ENCODE assay signal across 9 mouse cellular contexts in the genomic region with DNA sequence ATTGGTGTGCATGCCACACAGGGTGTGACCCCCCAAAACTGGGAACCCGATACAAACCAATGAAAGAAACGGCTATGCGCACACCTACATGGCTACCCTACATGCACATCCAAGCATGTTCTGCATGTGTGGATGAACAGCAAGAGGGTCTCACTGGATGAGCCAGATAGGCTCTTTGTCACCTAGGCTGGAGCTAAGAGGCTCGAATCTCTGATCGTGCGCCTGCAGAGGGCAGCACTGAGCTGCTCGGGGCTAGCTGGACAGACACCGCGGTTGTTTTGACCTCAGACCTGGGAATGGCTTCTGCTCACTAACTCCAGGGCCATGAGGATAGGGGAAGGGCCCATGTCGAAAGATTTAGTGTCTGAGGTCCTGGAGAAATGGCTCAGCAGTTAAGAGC. TPM values are rescaled to one million over a fixed set of nuclear protein-coding genes. Genes with fewer than 3 reads are reported as not detected.
A peak's percentile ranks its signal among the peaks of the same experiment; 100 is the strongest.
DNase-seq lines count a peak whose midpoint lies in the region; ATAC-seq and TF ChIP-seq lines count a peak whose summit lies in the region.
"Had no signal": no experiment of that assay in that cellular context is flagged by ENCODE, and none has a peak within 500 bp of the region (broad histone marks: within the 10 kb centered on the region; RNA-seq: fewer than 3 reads in every experiment).

No protein-coding gene starts in this region.

- no peak overlapping the region for H3K27ac ChIP-seq in neural tube, embryonic 15.5 days (replicated peaks)
- H3K27ac ChIP-seq in kidney, embryonic 14.5 days (ENCODE audit: low read depth, low read length), result no peak overlapping the region
- no peak overlapping the region for H3K27ac ChIP-seq in liver, embryonic 14.5 days
- H3K27ac ChIP-seq: embryonic facial prominence, embryonic 15.5 days had no signal

- no peak; the same call in 1 of the 2 replicates for ATAC-seq in neural tube, embryonic 15.5 days (ENCODE audit: low FRiP score)
- ATAC-seq in kidney, embryonic 14.5 days (ENCODE audit: low FRiP score, low TSS enrichment), result peak; percentile 59; the same call in 1 of the 2 replicates
- no peak for ATAC-seq in liver, embryonic 14.5 days (ENCODE audit: insufficient read depth)
- ATAC-seq in neutrophil, adult 5-6 weeks (ENCODE audit: extremely low read depth, insufficient number of reproducible peaks, low FRiP score, poor library complexity, severe bottlenecking), result 0 out of 2 replicates have a peak, but pooled peaks have one; percentile 27

- no peak for TF ChIP-seq EP300 in liver, embryonic 14.5 days (IDR thresholded peaks at IDR 0.05; ENCODE audit: low read depth)

- DNase-seq in neural tube, embryonic 10.5 days (ENCODE audit: extremely low spot score, low spot score), result peak; percentile 84
- DNase-seq in cerebellum, postnatal 36 days, result peak; percentile 74
- peak; percentile 45 for DNase-seq in gastrocnemius, postnatal 25 days
- DNase-seq in liver, embryonic 14.5 days (ENCODE audit: low read depth in 3 of 3, low spot score in 3 of 3), result peak; percentile 30 to 50 (median 37)
- peak; percentile 50 for DNase-seq in testis, postnatal 14 days (ENCODE audit: low spot score)

- TF ChIP-seq CTCF in liver, embryonic 14.5 days (IDR thresholded peaks at IDR 0.05; ENCODE audit: low read depth), result peak; percentile 96

- 22% methylated on average over 10 of the region's 10 CpGs for WGBS in neural tube, embryonic 15.5 days
- WGBS in kidney, embryonic 14.5 days, result 24% methylated on average over 10 of the region's 10 CpGs
- WGBS in liver, embryonic 14.5 days (ENCODE audit: insufficient replicate concordance), result 20% methylated on average over 10 of the region's 10 CpGs

- no peak overlapping the region for H3K4me2 ChIP-seq in neural tube, embryonic 15.5 days
- H3K4me2 ChIP-seq in kidney, embryonic 14.5 days (replicated peaks; ENCODE audit: low read depth, low read length), result no peak overlapping the region
- no peak overlapping the region for H3K4me2 ChIP-seq in liver, embryonic 14.5 days (ENCODE audit: low read depth)
- H3K4me2 ChIP-seq: embryonic facial prominence, embryonic 15.5 days had no signal

- H3K4me3 ChIP-seq in neural tube, embryonic 15.5 days (replicated peaks), result no peak overlapping the region
- H3K4me3 ChIP-seq in kidney, embryonic 14.5 days (ENCODE audit: low read length), result no peak overlapping the region
- no peak overlapping the region for H3K4me3 ChIP-seq in liver, embryonic 14.5 days (ENCODE audit: insufficient read depth in 1 of 2, low read depth in 2 of 2, low read length in 2 of 2)
- H3K4me3 ChIP-seq: embryonic facial prominence, embryonic 15.5 days had no signal

- no peaks in the 10 kb centered on the region; the same call in 1 of the 2 replicates for H3K27me3 ChIP-seq in neural tube, embryonic 15.5 days (replicated peaks)
- H3K27me3 ChIP-seq in kidney, embryonic 14.5 days (ENCODE audit: control insufficient read depth, insufficient read depth, low read length), result no peaks in the 10 kb centered on the region
- H3K27me3 ChIP-seq in liver, embryonic 14.5 days (ENCODE audit: control insufficient read depth, insufficient read depth, low read length), result no peaks in the 10 kb centered on the region
- H3K27me3 ChIP-seq: embryonic facial prominence, embryonic 15.5 days had no signal

- peaks cover 12% of the 10 kb centered on the region; the same call in 1 of the 2 replicates for H3K4me1 ChIP-seq in neural tube, embryonic 15.5 days
- no peaks in the 10 kb centered on the region for H3K4me1 ChIP-seq in kidney, embryonic 14.5 days (ENCODE audit: control insufficient read depth, insufficient read depth, low read length)
- H3K4me1 ChIP-seq in liver, embryonic 14.5 days (replicated peaks; ENCODE audit: control insufficient read depth in 2 of 2, insufficient read depth in 2 of 2, low read length in 1 of 2), result no peaks in the 10 kb centered on the region

- H3K9ac ChIP-seq in neural tube, embryonic 15.5 days (replicated peaks), result no peak overlapping the region
- no peak overlapping the region for H3K9ac ChIP-seq in kidney, embryonic 14.5 days (ENCODE audit: low read depth, low read length)
- no peak overlapping the region for H3K9ac ChIP-seq in liver, embryonic 14.5 days (replicated peaks)
- H3K9ac ChIP-seq: embryonic facial prominence, embryonic 15.5 days had no signal

- H3K36me3 ChIP-seq in neural tube, embryonic 15.5 days, result no peaks in the 10 kb centered on the region
- H3K36me3 ChIP-seq in kidney, embryonic 14.5 days (ENCODE audit: control insufficient read depth, insufficient read depth, low read length), result no peaks in the 10 kb centered on the region
- H3K36me3 ChIP-seq in liver, embryonic 14.5 days (replicated peaks; ENCODE audit: control insufficient read depth, insufficient read depth, low read depth), result no peaks in the 10 kb centered on the region
- H3K36me3 ChIP-seq: embryonic facial prominence, embryonic 15.5 days had no signal

- no peaks in the 10 kb centered on the region for H3K9me3 ChIP-seq in neural tube, embryonic 15.5 days (replicated peaks)
- H3K9me3 ChIP-seq in kidney, embryonic 14.5 days (ENCODE audit: control insufficient read depth, low read length), result no peaks in the 10 kb centered on the region
- no peaks in the 10 kb centered on the region for H3K9me3 ChIP-seq in liver, embryonic 14.5 days (ENCODE audit: control insufficient read depth, low read length)
- H3K9me3 ChIP-seq: embryonic facial prominence, embryonic 15.5 days had no signal

RNA-seq across cellular contexts. Expression of a gene that starts 12.9 kb away (rescaled TPM):
- polyA plus RNA-seq in neural tube, embryonic 15.5 days (2015; fragmentation: Nextera tagmentation; extraction: Ambion mirVana), result not detected in 2 replicates
- not detected for total RNA-seq in gastrocnemius, postnatal 25 days (2021)
- not detected in 2 replicates for polyA plus RNA-seq in kidney, embryonic 14.5 days (2014; fragmentation: Nextera tagmentation; extraction: Ambion mirVana)
- polyA plus RNA-seq in liver, embryonic 14.5 days (2012; rRNA removed), result not detected in 2 replicates
- polyA plus RNA-seq in liver, embryonic 14.5 days (2014; fragmentation: Nextera tagmentation; extraction: Ambion mirVana), result not detected in 2 replicates
- total RNA-seq in neutrophil, adult 5-6 weeks (2017), result not detected in 2 replicates

RNA-seq across cellular contexts. Expression of a gene that starts 21.7 kb away (rescaled TPM):
- 0.73 and 63.9 TPM in 2 replicates for polyA plus RNA-seq in neural tube, embryonic 15.5 days (2015; fragmentation: Nextera tagmentation; extraction: Ambion mirVana)
- total RNA-seq in gastrocnemius, postnatal 25 days (2021), result not detected
- polyA plus RNA-seq in kidney, embryonic 14.5 days (2014; fragmentation: Nextera tagmentation; extraction: Ambion mirVana), result 0.13 and 0.14 TPM in 2 replicates
- polyA plus RNA-seq in liver, embryonic 14.5 days (2012; rRNA removed), result 0.11 and 0.15 TPM in 2 replicates
- polyA plus RNA-seq in liver, embryonic 14.5 days (2014; fragmentation: Nextera tagmentation; extraction: Ambion mirVana), result 0.18 and 0.20 TPM in 2 replicates
- not detected in 2 replicates for total RNA-seq in neutrophil, adult 5-6 weeks (2017)

RNA-seq across cellular contexts. Expression of a gene that starts 33.8 kb away (rescaled TPM):
- 0.27 TPM in 1 of 2 replicates, not detected in the other for polyA plus RNA-seq in neural tube, embryonic 15.5 days (2015; fragmentation: Nextera tagmentation; extraction: Ambion mirVana)
- total RNA-seq in gastrocnemius, postnatal 25 days (2021), result not detected
- not detected in 2 replicates for polyA plus RNA-seq in kidney, embryonic 14.5 days (2014; fragmentation: Nextera tagmentation; extraction: Ambion mirVana)
- polyA plus RNA-seq in liver, embryonic 14.5 days (2012; rRNA removed), result not detected in 2 replicates
- polyA plus RNA-seq in liver, embryonic 14.5 days (2014; fragmentation: Nextera tagmentation; extraction: Ambion mirVana), result not detected in 2 replicates
- 0.25 TPM in 1 of 2 replicates, not detected in the other for total RNA-seq in neutrophil, adult 5-6 weeks (2017)

RNA-seq across cellular contexts. Expression of a gene that starts 37.1 kb away (rescaled TPM):
- polyA plus RNA-seq in neural tube, embryonic 15.5 days (2015; fragmentation: Nextera tagmentation; extraction: Ambion mirVana), result 1,270 and 1,336 TPM in 2 replicates
- 1,000 to 10,000 TPM; 1,016 to 1,083 TPM for total RNA-seq in gastrocnemius, postnatal 25 days (2021)
- 1,744 and 1,749 TPM in 2 replicates for polyA plus RNA-seq in kidney, embryonic 14.5 days (2014; fragmentation: Nextera tagmentation; extraction: Ambion mirVana)
- polyA plus RNA-seq in liver, embryonic 14.5 days (2012; rRNA removed), result 96.0 and 191 TPM in 2 replicates
- 1,798 and 1,809 TPM in 2 replicates for polyA plus RNA-seq in liver, embryonic 14.5 days (2014; fragmentation: Nextera tagmentation; extraction: Ambion mirVana)
- total RNA-seq in neutrophil, adult 5-6 weeks (2017), result 734 and 752 TPM in 2 replicates

RNA-seq across cellular contexts. Expression of a gene that starts 51.7 kb away (rescaled TPM):
- 0.75 TPM in 1 of 2 replicates, not detected in the other for polyA plus RNA-seq in neural tube, embryonic 15.5 days (2015; fragmentation: Nextera tagmentation; extraction: Ambion mirVana)
- total RNA-seq in gastrocnemius, postnatal 25 days (2021), result not detected
- polyA plus RNA-seq in kidney, embryonic 14.5 days (2014; fragmentation: Nextera tagmentation; extraction: Ambion mirVana), result not detected in 2 replicates
- not detected in 2 replicates for polyA plus RNA-seq in liver, embryonic 14.5 days (2012; rRNA removed)
- not detected in 2 replicates for polyA plus RNA-seq in liver, embryonic 14.5 days (2014; fragmentation: Nextera tagmentation; extraction: Ambion mirVana)
- total RNA-seq in neutrophil, adult 5-6 weeks (2017), result not detected in 2 replicates

Comparison
In these comparisons a context has a peak if more than half of its experiments do, and no peak if none do; other contexts are left out.
1. ATAC-seq: peak in kidney, embryonic 14.5 days (single experiment) and neutrophil, adult 5-6 weeks (single experiment); none in neural tube, embryonic 15.5 days (single experiment) and liver, embryonic 14.5 days (single experiment).
2. Peak in every context shown above with its lines, with median percentiles within 50 percentile points of each other: DNase-seq.